Mouse (Mus musculus): ENCODE measurements at regions not wholly inside any gene's neighbourhood (a gene's known extent, or its start where the extent isn't known, plus 50 kb on each side); places are given as distances from the start of the nearest gene placed in this dataset.

- ATAC-seq (ENCODE audit: low FRiP score, low read depth): no peak
- no peak overlapping the region for H3K27ac ChIP-seq (replicated peaks; ENCODE audit: low read depth, low read length)
- H3K4me3 ChIP-seq (replicated peaks; ENCODE audit: low read length): no peak overlapping the region
- no peaks in the 10 kb centered on the region for H3K9me3 ChIP-seq (ENCODE audit: control insufficient read depth, low read length)
- TF ChIP-seq POLR2A (IDR thresholded peaks at IDR 0.05; ENCODE audit: borderline replicate concordance, extremely low read depth, insufficient read depth, insufficient read length): no peak
- WGBS: 93% methylated on average over 8 of the region's 8 CpGs
- no peak for DNase-seq (ENCODE audit: low spot score)
- no peak overlapping the region for H3K9ac ChIP-seq (ENCODE audit: low read depth, low read length, severe bottlenecking)
- H3K36me3 ChIP-seq (ENCODE audit: control insufficient read depth, insufficient read depth, low read length): no peaks in the 10 kb centered on the region
- no peaks in the 10 kb centered on the region for H3K4me1 ChIP-seq (ENCODE audit: control insufficient read depth, insufficient read depth, low read length)
- no peak overlapping the region for H3K4me2 ChIP-seq (replicated peaks; ENCODE audit: low read depth, low read length, severe bottlenecking)
- no peaks in the 10 kb centered on the region for H3K27me3 ChIP-seq (ENCODE audit: control insufficient read depth, insufficient read depth, low read length)
These were observed 209.1 kb upstream of the Klf4 start for GRCm38 (mm10) chr4:55741355-55741754.

DNA sequence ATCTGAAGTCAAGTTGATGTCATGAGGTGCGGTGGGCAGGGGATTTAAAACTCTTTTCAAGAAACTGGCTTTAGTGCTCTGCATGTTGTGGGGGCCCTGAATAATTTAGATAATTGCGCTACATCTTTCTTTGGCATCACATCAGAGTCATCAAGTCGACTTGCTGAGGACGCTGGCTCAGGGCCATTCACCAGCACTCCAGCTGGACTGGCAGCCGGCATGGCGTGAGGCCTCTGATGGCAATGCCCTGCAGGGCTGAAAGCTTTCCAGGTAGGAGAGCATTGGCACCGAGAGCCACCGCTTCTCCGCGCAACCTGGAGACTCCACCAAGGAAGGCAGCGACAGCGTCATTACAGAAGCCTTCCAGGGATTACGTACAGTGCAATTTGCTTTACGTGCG lies 207.8 kb upstream of the Klf4 start:
- H3K27me3 ChIP-seq (ENCODE audit: control insufficient read depth, insufficient read depth, low read length): no peaks in the 10 kb centered on the region
- H3K9ac ChIP-seq (ENCODE audit: low read depth, low read length, severe bottlenecking): no peak overlapping the region
- no peak overlapping the region for H3K27ac ChIP-seq (replicated peaks; ENCODE audit: low read depth, low read length)
- no peaks in the 10 kb centered on the region for H3K36me3 ChIP-seq (ENCODE audit: control insufficient read depth, insufficient read depth, low read length)
- H3K4me2 ChIP-seq (replicated peaks; ENCODE audit: low read depth, low read length, severe bottlenecking): no peak overlapping the region
- 54% methylated on average over 15 of the region's 15 CpGs for WGBS
- TF ChIP-seq POLR2A (IDR thresholded peaks at IDR 0.05; ENCODE audit: borderline replicate concordance, extremely low read depth, insufficient read depth, insufficient read length): no peak
- ATAC-seq (ENCODE audit: low FRiP score, low read depth) (no peak), DNase-seq (ENCODE audit: low spot score) (no peak)
- no peak overlapping the region for H3K4me3 ChIP-seq (replicated peaks; ENCODE audit: low read length)
- H3K4me1 ChIP-seq (ENCODE audit: control insufficient read depth, insufficient read depth, low read length): no peaks in the 10 kb centered on the region
- no peaks in the 10 kb centered on the region for H3K9me3 ChIP-seq (ENCODE audit: control insufficient read depth, low read length)

DNA sequence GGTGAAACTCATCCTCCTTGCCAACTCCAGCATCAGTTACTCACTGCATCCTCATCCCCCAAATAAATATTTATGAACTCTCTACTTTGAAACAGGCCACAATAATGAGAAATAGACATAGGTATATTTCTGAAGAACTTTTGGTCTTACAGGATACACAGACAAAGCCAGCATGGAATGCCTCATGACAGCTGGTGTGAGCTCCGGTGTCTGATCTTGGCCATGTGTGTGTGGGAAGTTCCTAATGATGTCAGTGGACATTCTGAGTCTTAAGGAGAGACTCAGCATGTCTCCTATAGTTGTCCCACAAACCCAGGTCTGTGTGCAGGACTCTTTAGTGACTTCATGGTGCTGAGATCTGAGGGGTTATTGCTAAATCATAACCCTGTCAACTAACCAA lies 206.4 kb upstream of the Klf4 start:
- H3K4me1 ChIP-seq (ENCODE audit: control insufficient read depth, insufficient read depth, low read length): no peaks in the 10 kb centered on the region
- no peak for ATAC-seq (ENCODE audit: low FRiP score, low read depth)
- WGBS: 87% methylated on average over 1 of the region's 1 CpGs
- no peak overlapping the region for H3K9ac ChIP-seq (ENCODE audit: low read depth, low read length, severe bottlenecking)
- H3K27me3 ChIP-seq (ENCODE audit: control insufficient read depth, insufficient read depth, low read length): no peaks in the 10 kb centered on the region
- TF ChIP-seq POLR2A (IDR thresholded peaks at IDR 0.05; ENCODE audit: borderline replicate concordance, extremely low read depth, insufficient read depth, insufficient read length): no peak
- no peak for DNase-seq (ENCODE audit: low spot score)
- H3K4me2 ChIP-seq (replicated peaks; ENCODE audit: low read depth, low read length, severe bottlenecking): no peak overlapping the region
- H3K36me3 ChIP-seq (ENCODE audit: control insufficient read depth, insufficient read depth, low read length): no peaks in the 10 kb centered on the region
- no peaks in the 10 kb centered on the region for H3K9me3 ChIP-seq (ENCODE audit: control insufficient read depth, low read length)
- H3K4me3 ChIP-seq (replicated peaks; ENCODE audit: low read length): no peak overlapping the region
- no peak overlapping the region for H3K27ac ChIP-seq (replicated peaks; ENCODE audit: low read depth, low read length)

DNA sequence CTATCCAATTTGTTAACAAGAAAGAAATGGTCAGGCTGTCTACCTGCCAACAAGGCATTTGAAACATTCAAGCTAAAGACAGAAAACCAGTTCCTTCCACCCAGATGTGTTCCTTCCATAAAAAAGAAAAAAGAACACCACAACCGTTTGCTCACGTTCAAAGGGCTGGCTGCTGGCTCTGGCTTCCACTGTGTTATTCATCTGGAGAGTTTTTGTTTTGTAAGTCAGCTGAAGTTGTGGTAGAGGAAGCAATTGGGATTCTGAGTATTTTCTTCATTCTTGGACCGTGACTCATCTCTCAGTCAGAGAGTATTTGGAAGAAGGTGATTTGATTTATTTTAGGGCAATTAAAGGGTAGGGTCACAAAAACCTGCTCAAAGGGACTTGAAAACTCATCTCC lies 203.2 kb upstream of the Klf4 start:
- no peak for TF ChIP-seq POLR2A (IDR thresholded peaks at IDR 0.05; ENCODE audit: borderline replicate concordance, extremely low read depth, insufficient read depth, insufficient read length)
- WGBS: 24% methylated on average over 3 of the region's 3 CpGs
- no peak for ATAC-seq (ENCODE audit: low FRiP score, low read depth)

GRCm38 (mm10) chr4:55734331-55734730 lies 202.1 kb upstream of the Klf4 start:
- Histone ChIP-seq H3K27me3 (ENCODE audit: control insufficient read depth, insufficient read depth, low read length) (no peaks in the 10 kb centered on the region), H3K9ac (ENCODE audit: low read depth, low read length, severe bottlenecking) (no peak overlapping the region), H3K9me3 (ENCODE audit: control insufficient read depth, low read length) (no peaks in the 10 kb centered on the region), H3K27ac (replicated peaks; ENCODE audit: low read depth, low read length) (no peak overlapping the region), H3K4me3 (replicated peaks; ENCODE audit: low read length) (no peak overlapping the region), H3K36me3 (ENCODE audit: control insufficient read depth, insufficient read depth, low read length) (no peaks in the 10 kb centered on the region), H3K4me2 (replicated peaks; ENCODE audit: low read depth, low read length, severe bottlenecking) (no peak overlapping the region), H3K4me1 (ENCODE audit: control insufficient read depth, insufficient read depth, low read length) (no peaks in the 10 kb centered on the region)
- no peak for DNase-seq (ENCODE audit: low spot score)
- 69% methylated on average over 1 of the region's 1 CpGs for WGBS
- no peak for ATAC-seq (ENCODE audit: low FRiP score, low read depth)
- TF ChIP-seq POLR2A (IDR thresholded peaks at IDR 0.05; ENCODE audit: borderline replicate concordance, extremely low read depth, insufficient read depth, insufficient read length): no peak

More for the DNA sequence above, 203.2 kb upstream of the Klf4 start:
- Histone ChIP-seq H3K4me1 (ENCODE audit: control insufficient read depth, insufficient read depth, low read length) (no peaks in the 10 kb centered on the region), H3K9ac (ENCODE audit: low read depth, low read length, severe bottlenecking) (no peak overlapping the region), H3K4me2 (replicated peaks; ENCODE audit: low read depth, low read length, severe bottlenecking) (no peak overlapping the region), H3K9me3 (ENCODE audit: control insufficient read depth, low read length) (no peaks in the 10 kb centered on the region), H3K27me3 (ENCODE audit: control insufficient read depth, insufficient read depth, low read length) (no peaks in the 10 kb centered on the region), H3K27ac (replicated peaks; ENCODE audit: low read depth, low read length) (no peak overlapping the region), H3K4me3 (replicated peaks; ENCODE audit: low read length) (no peak overlapping the region), H3K36me3 (ENCODE audit: control insufficient read depth, insufficient read depth, low read length) (no peaks in the 10 kb centered on the region)
- no peak for DNase-seq (ENCODE audit: low spot score)

GRCm38 (mm10) chr4:55733223-55733622 lies 201.0 kb upstream of the Klf4 start:
- Histone ChIP-seq H3K36me3 (ENCODE audit: control insufficient read depth, insufficient read depth, low read length) (no peaks in the 10 kb centered on the region), H3K4me2 (replicated peaks; ENCODE audit: low read depth, low read length, severe bottlenecking) (no peak overlapping the region), H3K27me3 (ENCODE audit: control insufficient read depth, insufficient read depth, low read length) (no peaks in the 10 kb centered on the region), H3K9ac (ENCODE audit: low read depth, low read length, severe bottlenecking) (no peak overlapping the region), H3K4me3 (replicated peaks; ENCODE audit: low read length) (no peak overlapping the region), H3K27ac (replicated peaks; ENCODE audit: low read depth, low read length) (no peak overlapping the region), H3K4me1 (ENCODE audit: control insufficient read depth, insufficient read depth, low read length) (no peaks in the 10 kb centered on the region), H3K9me3 (ENCODE audit: control insufficient read depth, low read length) (no peaks in the 10 kb centered on the region)
- no peak for DNase-seq (ENCODE audit: low spot score)
- no peak for ATAC-seq (ENCODE audit: low FRiP score, low read depth)
- 55% methylated on average over 4 of the region's 4 CpGs for WGBS
- TF ChIP-seq POLR2A (IDR thresholded peaks at IDR 0.05; ENCODE audit: borderline replicate concordance, extremely low read depth, insufficient read depth, insufficient read length): no peak

All from limb, embryonic 14.5 days (tissue).